Mouse (Mus musculus) left cerebral cortex, postnatal 36 days (tissue): ENCODE data around the gene Aasdh. TPM values are rescaled to one million over a fixed set of nuclear protein-coding genes. Genes with fewer than 3 reads are reported as not detected.

Experiments used
- DNase-seq, 2 experiments: peaks; one replicate each; pipeline ENCODE4 v3.0.0; 2021 to 2022; ENCODE audit warnings: low spot score in 2 of 2, mixed read lengths in 1 of 2
- intact Hi-C: fragments of 180-260 bp; cut with DNase I; formaldehyde crosslinking; loops from one replicate; pipeline ENCODE4 v1.15.1; 2025
- total RNA-seq, 2 experiments: library from RNA; stranded (reverse); gene quantifications; 2 replicates each; pipeline ENCODE4 v1.2.3; 2021

The Aasdh gene
- total RNA-seq: 10 to 100 TPM; 22.8 to 25.0 TPM

DNA sequence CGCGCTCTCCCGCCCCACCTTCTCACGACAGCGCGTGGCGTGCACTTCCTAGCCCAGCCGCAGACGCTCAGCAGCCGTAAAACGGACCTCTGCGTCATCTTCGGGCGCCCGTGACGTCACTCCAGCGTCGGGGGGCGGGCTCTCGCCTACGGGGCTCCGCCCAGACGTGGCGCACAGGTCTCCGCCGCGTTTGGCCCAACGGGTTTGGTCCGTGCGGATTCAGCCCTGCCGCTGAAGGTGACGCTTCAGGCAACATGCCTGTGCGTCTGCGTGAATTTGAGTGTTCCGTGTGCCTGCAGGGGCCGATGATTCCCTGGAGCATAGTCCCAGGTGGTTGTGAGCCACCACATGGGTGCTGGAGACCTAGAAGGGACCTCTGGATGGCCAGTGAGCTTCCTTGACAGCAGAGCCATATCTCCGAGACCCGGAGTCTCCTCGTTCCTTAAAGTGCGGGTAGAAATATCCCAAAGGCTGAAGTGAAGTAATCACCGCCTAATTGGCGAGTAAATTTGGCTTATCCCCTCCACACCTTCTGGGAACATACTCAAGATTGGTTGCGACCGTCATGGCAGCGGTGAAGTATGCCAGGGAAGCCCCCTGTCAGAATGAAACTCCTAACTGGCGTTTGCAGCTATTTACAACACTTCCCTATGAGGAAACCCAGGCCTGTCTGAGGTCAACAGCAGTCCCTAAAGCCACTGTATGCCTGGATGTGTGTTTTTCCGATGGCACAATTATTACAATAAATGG is at the start of gene Aasdh:
Gene Aasdh, minus strand, starts transcription at position 110 of the 750 bp plus-strand sequence.
- intact Hi-C loops: loop anchor here (1.0 kb wide), 1 partner anchor 46 kb away; the partner anchor contains the start of genes Paics and Ppat
- DNase-seq: peak; percentile 95 to 96

- intact Hi-C loops: no loop called here
- no peak for DNase-seq
Measured at GRCm38 (mm10) chr5:76954271-76954900, 49.1 kb upstream of the Aasdh start.

GRCm38 (mm10) chr5:76953794-76954193 is 48.5 kb upstream of the Aasdh start:
- DNase-seq: no peak
- intact Hi-C loops: no loop called here

DNA sequence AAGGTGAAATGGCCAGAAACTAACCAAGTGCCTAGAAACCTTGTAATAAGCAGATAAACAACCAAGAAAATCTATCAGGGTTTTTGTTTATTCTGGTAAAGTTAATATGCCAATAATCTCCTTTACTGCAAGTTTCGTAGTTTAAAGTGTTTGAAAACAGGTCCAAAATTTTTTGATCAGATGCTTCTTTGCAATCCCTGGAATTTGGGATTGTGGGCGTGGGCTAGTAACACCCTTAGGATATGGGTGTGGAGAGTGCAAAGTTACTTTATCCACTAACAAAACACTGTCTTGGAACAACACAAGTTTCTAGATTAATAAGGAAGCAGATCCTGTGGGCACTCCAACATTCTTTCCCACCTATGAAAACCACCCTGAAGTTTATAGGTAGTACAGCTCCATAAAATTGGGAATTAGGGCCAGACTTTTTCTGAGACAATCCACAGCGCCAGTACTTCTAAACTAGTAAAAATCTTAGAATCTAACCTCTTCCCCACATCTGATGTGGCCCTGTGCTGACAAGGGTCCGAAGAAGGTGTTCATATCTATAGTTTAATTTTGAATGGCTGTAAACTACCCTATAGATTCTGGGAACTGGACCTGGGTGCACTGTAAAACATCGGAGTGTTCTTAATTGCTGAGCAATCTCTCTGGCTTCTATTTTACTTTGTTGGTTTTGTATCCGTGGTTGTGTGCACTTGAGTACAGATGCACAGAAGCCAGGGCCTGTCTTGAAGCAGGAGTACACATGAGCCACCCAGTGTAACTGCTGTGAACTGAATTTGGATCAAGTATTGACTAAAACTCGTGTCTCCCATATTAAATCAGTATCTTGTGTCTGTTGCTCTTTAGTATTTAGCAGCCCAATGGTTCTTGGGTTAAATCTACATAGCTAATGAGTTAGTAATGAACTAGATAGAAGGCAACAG is 47.1 kb upstream of the Aasdh start:
- no peak for DNase-seq
- intact Hi-C loops: no loop called here

- intact Hi-C loops: loop anchor here (1.0 kb wide), 1 partner anchor 46 kb away; the partner anchor contains the start of gene Aasdh
- DNase-seq: peak; percentile 97
Measured at GRCm38 (mm10) chr5:76951106-76952027, 46.1 kb upstream of the Aasdh start, which contains the start of the genes Paics and Ppat. Gene Paics, plus strand, starts transcription at chr5:76951307. Gene Ppat, minus strand, starts transcription at chr5:76951578.

- no peak for DNase-seq
Measured at GRCm38 (mm10) chr5:76950343-76951105, 45.2 kb upstream of the Aasdh start.

GRCm38 (mm10) chr5:76947758-76948157 is 42.4 kb upstream of the Aasdh start:
- intact Hi-C loops: no loop called here

More at GRCm38 (mm10) chr5:76950343-76951105, 45.2 kb upstream of the Aasdh start:
- intact Hi-C loops: loop anchor here (1.0 kb wide), 1 partner anchor 45 kb away; the partner anchor contains the start of gene Aasdh

GRCm38 (mm10) chr5:76947142-76947541 is 41.8 kb upstream of the Aasdh start:
- no peak for DNase-seq
- intact Hi-C loops: no loop called here

More at GRCm38 (mm10) chr5:76947758-76948157, 42.4 kb upstream of the Aasdh start:
- no peak for DNase-seq

DNA sequence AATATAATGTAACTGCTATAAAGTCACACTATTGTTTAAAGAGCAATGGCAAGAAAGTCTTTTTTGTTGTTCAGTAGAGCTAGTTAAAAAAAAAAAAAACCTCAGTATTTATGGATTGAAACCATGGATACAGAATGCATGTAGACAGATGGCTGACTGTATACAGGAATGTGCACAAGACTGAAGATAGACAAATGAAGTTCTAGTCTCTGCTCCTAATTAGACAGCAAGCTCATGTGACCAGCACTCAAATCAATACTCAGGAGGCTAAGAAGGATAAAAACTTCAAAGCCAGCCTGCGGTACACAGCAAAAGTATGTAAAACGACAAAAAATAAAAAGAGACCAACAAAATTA is 40.3 kb upstream of the Aasdh start:
- intact Hi-C loops: no loop called here
- no peak for DNase-seq

DNA sequence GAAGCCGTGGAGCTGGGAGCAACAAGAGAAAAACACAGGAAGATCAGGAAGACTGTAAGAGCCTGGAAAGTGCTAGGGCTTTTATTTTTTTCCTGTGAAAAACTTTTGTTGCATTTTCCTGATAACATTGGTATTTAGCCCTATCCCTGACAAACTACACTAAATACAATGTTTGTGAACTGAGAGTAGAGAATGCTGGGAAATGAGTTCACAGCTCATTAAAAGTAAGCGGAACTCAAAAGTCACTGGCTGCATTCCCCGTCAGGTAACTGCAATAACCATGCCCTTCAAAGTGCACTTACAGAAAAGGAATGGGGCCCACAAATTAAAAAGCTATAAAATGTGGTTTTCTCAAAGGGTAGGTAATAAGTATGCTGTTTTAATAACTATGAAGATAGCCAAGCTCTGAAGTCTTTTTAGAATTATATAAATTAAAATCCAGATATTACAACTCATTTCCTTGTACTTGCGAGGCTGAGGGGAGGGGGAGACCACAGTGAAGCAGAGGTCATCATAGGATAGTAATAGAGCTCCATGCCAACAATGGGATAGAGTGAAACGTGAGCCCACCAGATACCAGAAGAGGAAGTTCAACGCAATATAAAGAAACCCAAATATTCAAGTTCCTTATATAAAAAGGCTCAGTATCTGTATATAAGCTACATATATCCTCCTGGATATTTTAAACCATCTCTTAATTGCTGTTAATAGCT is 39.8 kb upstream of the Aasdh start:
- no peak for DNase-seq
- intact Hi-C loops: no loop called here

DNA sequence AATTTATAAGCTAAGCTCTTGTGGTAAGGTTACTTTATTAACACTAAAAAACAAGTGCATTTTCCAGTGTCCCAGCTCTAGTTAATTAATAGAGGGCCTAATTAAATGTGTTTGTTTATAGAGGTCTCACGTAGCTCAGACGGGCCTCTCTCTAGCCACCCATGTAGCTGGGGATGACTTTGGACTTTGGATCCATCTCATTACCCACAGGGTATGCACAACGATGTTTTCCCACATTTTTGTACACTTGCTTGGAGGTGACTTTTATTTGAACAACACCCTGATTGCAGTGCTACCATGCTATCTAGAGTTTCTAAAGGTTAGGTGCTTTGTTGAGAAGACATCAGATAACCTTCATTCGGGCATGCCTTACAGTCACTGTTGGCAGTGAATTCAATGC is 37.2 kb upstream of the Aasdh start:
- intact Hi-C loops: no loop called here

GRCm38 (mm10) chr5:76941975-76942374 is 36.7 kb upstream of the Aasdh start:
- DNase-seq: no peak
- intact Hi-C loops: no loop called here

More for the DNA sequence above, 37.2 kb upstream of the Aasdh start:
- no peak for DNase-seq

- no peak for DNase-seq
- intact Hi-C loops: no loop called here
Measured at GRCm38 (mm10) chr5:76939717-76940116, 34.4 kb upstream of the Aasdh start.

DNA sequence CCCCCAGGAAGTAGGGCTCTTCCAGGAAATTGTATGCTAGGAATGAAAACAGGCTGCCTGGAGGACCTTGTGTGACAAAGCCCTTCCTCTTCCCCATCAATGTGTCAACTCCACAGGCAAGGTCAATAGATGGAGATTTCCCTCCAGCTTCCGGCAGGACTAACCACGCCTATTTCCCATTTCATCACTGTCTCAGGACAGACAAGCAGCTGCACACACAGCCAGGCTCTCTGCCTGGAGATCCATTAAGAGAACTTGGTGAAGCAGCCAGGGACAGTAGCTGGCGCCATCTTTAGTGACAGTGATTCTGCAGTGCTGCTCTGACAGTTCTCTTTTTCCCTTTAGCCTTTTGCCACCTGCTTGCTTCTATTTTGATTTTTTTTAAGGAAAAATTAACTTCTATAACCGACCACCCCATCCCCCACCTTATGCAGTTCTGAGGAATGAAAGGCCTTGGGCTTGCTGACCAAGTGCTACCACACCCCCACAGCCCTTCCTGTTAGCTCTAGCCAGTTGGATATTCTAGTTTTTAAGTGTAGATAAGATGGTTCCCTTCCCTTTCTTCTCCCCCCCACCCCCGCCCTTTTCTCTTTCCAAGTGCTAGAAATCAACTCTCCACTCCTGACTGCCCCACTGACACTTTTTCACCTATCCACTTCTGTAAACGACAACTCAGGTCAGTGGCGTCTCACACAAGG is 24.0 kb upstream of the Aasdh start:
- no peak for DNase-seq
- intact Hi-C loops: no loop called here

DNA sequence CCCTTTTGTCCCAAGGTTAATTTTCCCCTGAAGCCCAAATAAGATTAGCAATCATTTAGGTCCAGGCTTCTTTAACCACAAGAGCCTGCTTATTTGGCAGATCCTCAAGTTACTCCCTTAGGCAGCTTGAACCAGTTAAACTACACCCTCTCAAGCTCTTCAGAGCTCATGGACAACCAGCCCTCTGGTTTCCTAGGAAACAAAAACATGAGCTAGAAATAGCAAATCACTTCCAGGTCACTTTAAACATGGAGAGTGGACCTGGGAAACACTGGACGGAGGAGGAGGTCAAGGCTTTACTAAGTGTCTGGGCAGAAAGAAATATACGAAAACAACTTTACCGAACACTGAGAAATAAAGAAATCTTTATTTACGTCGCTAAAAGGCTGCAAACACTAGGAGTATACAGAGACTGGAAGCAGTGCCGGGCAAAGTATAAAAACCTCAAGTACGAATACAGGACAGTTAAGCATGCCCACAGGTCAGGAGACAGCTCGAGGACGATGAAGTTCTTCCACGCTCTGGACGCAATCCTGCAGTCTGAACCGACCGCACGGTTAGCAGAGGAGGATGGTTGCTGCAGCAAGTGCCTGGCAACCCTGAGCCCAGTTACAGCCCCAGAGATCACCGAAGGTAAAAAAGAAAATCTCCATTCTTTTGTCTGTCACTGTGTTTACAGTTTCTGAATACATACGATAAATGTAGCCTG is 23.0 kb upstream of the Aasdh start:
- DNase-seq: no peak

GRCm38 (mm10) chr5:76924296-76924695 is 19.0 kb upstream of the Aasdh start:
- DNase-seq: no peak
- intact Hi-C loops: no loop called here

More for the DNA sequence above, 23.0 kb upstream of the Aasdh start:
- intact Hi-C loops: no loop called here
